Mouse (Mus musculus): Measurements from ENCODE around the gene Mvp. TPM values are rescaled to one million over a fixed set of nuclear protein-coding genes. Genes with fewer than 3 reads are reported as not detected.

Gene Mvp
- polyA plus RNA-seq, 1 experiment from 2014 or later = 4.0 TPM

GRCm38 (mm10) chr7:127007313-127008024 is 7.0 kb downstream of the Mvp start:
- H3K9me3 ChIP-seq (replicated peaks) = no peaks in the 10 kb centered on the region
- no peak overlapping the region for H3K27ac ChIP-seq
- no peak for DNase-seq (ENCODE audit: low spot score)
- WGBS = 85% methylated on average over 6 of the region's 6 CpGs
- H3K4me1 ChIP-seq = no peaks in the 10 kb centered on the region; the same call in 1 of the 2 replicates
- peaks cover 14% of the 10 kb centered on the region for H3K36me3 ChIP-seq
- H3K4me3 ChIP-seq = no peak overlapping the region
- no peaks in the 10 kb centered on the region for H3K27me3 ChIP-seq (ENCODE audit: low read depth, poor library complexity, severe bottlenecking)

DNA sequence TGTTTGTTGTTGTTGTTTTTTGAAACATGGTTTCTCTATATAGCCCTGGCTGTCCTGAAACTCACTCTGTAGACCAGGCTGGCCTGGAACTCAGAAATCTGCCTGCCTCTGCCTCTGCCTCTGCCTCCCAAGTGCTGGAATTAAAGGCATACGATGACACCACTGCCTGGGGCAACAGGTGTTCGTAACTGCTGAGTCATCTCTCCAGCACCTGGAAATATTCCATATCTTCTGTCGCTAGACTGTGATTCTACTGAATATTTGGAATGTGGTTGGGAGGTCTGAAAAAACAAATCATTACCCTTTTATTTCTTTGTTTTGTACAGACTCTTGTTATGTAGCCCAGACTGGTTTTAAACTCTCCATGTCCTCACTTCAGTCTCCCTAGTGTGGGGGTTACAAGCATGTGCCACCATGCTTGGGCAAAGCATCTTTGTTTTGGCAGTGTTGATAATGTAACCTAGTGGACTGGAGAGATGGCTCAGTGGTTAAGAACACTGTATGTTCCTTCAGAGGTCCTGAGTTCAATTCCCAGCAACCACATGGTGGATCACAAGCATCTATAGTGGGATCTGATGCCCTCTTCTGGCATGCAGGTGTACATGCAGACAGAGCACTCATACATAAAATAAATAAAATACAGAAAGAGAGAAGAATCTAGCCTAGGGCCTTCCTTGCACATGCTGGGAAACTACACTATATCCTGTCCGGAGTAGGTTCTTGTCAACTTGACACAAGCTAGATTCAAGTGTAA is 10.1 kb downstream of the Mvp start:
- H3K27me3 ChIP-seq (ENCODE audit: low read depth, poor library complexity, severe bottlenecking) = no peaks in the 10 kb centered on the region
- WGBS = 91% methylated on average over 4 of the region's 4 CpGs
- H3K27ac ChIP-seq = no peak overlapping the region
- no peaks in the 10 kb centered on the region for H3K9me3 ChIP-seq (replicated peaks)
- no peaks in the 10 kb centered on the region for H3K36me3 ChIP-seq
- no peak for DNase-seq (ENCODE audit: low spot score)
- no peaks in the 10 kb centered on the region; the same call in 1 of the 2 replicates for H3K4me1 ChIP-seq
- no peak overlapping the region for H3K4me3 ChIP-seq

DNA sequence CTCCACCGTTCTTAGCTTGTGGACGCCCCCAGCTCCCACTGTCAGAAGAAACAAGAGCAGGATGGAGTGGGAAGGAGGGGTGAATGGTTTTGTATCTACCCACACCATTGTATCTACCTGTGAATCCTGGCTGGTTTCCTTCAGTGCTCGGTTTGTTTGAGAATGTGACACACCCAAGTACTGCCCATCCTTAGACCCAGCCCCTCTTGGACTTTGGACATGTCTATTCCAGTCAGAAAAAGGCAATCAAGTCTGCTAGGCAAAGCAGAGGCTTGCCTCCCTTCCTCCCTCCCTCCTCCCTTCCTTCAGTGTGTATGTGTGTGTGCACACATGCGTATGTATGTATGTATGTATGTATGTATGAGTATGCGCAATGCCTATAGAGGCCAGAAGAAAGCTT is 10.8 kb downstream of the Mvp start:
- Histone ChIP-seq H3K9me3 (replicated peaks) (no peaks in the 10 kb centered on the region), H3K36me3 (no peaks in the 10 kb centered on the region), H3K27me3 (ENCODE audit: low read depth, poor library complexity, severe bottlenecking) (no peaks in the 10 kb centered on the region), H3K27ac (no peak overlapping the region), H3K4me1 (no peaks in the 10 kb centered on the region; the same call in 1 of the 2 replicates), H3K4me3 (no peak overlapping the region)
- 88% methylated on average over 5 of the region's 5 CpGs for WGBS
- no peak for DNase-seq (ENCODE audit: low spot score)

- Histone ChIP-seq H3K9me3 (replicated peaks) (no peaks in the 10 kb centered on the region), H3K27ac (no peak overlapping the region), H3K36me3 (no peaks in the 10 kb centered on the region), H3K4me1 (no peaks in the 10 kb centered on the region), H3K27me3 (ENCODE audit: low read depth, poor library complexity, severe bottlenecking) (no peaks in the 10 kb centered on the region), H3K4me3 (no peak overlapping the region)
- DNase-seq (ENCODE audit: low spot score) = no peak
- WGBS = 77% methylated on average over 10 of the region's 10 CpGs
Observed at GRCm38 (mm10) chr7:126999568-126999967, 14.9 kb downstream of the Mvp start.

DNA sequence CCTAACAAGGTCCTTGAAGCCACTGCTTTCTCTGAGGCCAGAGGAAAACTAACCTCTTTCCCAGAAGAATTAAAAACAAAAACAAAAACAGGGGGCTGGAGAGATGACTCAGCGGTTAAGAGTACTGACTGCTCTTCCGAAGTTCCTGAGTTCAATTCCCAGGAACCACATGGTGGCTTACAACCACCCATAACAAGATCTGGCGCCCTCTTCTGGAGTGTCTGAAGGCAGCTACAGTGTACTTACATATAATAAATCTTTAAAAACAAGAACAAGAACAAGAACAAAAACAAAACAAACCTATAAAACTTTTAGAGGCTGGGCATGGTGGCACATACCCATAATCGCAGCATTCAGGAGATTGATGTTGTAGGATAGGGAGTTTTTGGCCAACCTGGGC is 18.0 kb downstream of the Mvp start:
- Histone ChIP-seq H3K4me1 (peaks cover 7% of the 10 kb centered on the region; the same call in 1 of the 2 replicates), H3K36me3 (no peaks in the 10 kb centered on the region), H3K4me3 (no peak overlapping the region), H3K27ac (no peak overlapping the region), H3K27me3 (ENCODE audit: low read depth, poor library complexity, severe bottlenecking) (no peaks in the 10 kb centered on the region), H3K9me3 (replicated peaks) (no peaks in the 10 kb centered on the region)
- 88% methylated on average over 4 of the region's 4 CpGs for WGBS
- DNase-seq (ENCODE audit: low spot score) = no peak

GRCm38 (mm10) chr7:126988816-126989215 is 25.6 kb downstream of the Mvp start:
- H3K4me3 ChIP-seq = no peak overlapping the region
- WGBS = 79% methylated on average over 8 of the region's 8 CpGs
- no peaks in the 10 kb centered on the region for H3K27me3 ChIP-seq (ENCODE audit: low read depth, poor library complexity, severe bottlenecking)
- no peak for DNase-seq (ENCODE audit: low spot score)
- H3K9me3 ChIP-seq (replicated peaks) = no peaks in the 10 kb centered on the region
- H3K36me3 ChIP-seq = no peaks in the 10 kb centered on the region
- no peak overlapping the region for H3K27ac ChIP-seq
- peaks cover 7% of the 10 kb centered on the region; the same call in 1 of the 2 replicates for H3K4me1 ChIP-seq

DNA sequence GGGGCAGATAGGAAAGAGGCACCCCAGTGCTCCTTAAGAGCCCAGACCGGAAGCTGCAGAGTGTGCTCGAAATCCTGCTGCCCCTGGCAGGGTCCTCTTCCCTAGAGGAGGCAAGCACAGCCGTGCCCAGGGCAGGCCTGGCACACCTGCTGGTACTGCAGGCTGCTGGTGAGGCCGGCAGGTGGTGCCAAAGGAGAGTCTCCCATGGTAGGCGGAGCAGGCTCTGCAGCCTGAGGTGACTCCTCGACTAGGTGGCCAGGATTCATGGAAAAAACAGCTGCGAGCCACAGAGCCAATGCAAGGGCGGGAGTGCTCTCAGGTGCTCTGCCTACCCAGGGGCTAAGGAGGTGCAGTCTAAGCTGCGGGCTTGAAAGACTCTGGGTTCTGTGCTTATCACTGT is 28.1 kb downstream of the Mvp start:
- Histone ChIP-seq H3K27ac (no peak overlapping the region), H3K4me3 (no peak overlapping the region), H3K4me1 (no peaks in the 10 kb centered on the region), H3K36me3 (peaks cover 6% of the 10 kb centered on the region), H3K9me3 (replicated peaks) (no peaks in the 10 kb centered on the region), H3K27me3 (ENCODE audit: low read depth, poor library complexity, severe bottlenecking) (no peaks in the 10 kb centered on the region)
- 52% methylated on average over 9 of the region's 9 CpGs for WGBS
- peak; percentile 38 for DNase-seq (ENCODE audit: low spot score)

GRCm38 (mm10) chr7:126984667-126985444 is 29.6 kb downstream of the Mvp start:
- 37% methylated on average over 10 of the region's 10 CpGs for WGBS
- Histone ChIP-seq H3K4me1 (no peaks in the 10 kb centered on the region), H3K36me3 (peaks cover 21% of the 10 kb centered on the region), H3K27me3 (ENCODE audit: low read depth, poor library complexity, severe bottlenecking) (no peaks in the 10 kb centered on the region), H3K27ac (no peak overlapping the region), H3K9me3 (replicated peaks) (no peaks in the 10 kb centered on the region), H3K4me3 (no peak overlapping the region)
- no peak for DNase-seq (ENCODE audit: low spot score)

- DNase-seq (ENCODE audit: low spot score) = no peak
- Histone ChIP-seq H3K4me1 (no peaks in the 10 kb centered on the region; the same call in 1 of the 2 replicates), H3K4me3 (no peak overlapping the region), H3K27me3 (ENCODE audit: low read depth, poor library complexity, severe bottlenecking) (no peaks in the 10 kb centered on the region), H3K9me3 (replicated peaks) (no peaks in the 10 kb centered on the region), H3K27ac (no peak overlapping the region), H3K36me3 (peaks cover 38% of the 10 kb centered on the region)
- 87% methylated on average over 7 of the region's 7 CpGs for WGBS
Observed at GRCm38 (mm10) chr7:126983113-126983512, 31.3 kb downstream of the Mvp start.

GRCm38 (mm10) chr7:126982054-126982453 is 32.4 kb downstream of the Mvp start:
- 92% methylated on average over 4 of the region's 4 CpGs for WGBS
- Histone ChIP-seq H3K27ac (no peak overlapping the region), H3K4me1 (peaks cover 4% of the 10 kb centered on the region), H3K27me3 (ENCODE audit: low read depth, poor library complexity, severe bottlenecking) (no peaks in the 10 kb centered on the region), H3K9me3 (replicated peaks) (no peaks in the 10 kb centered on the region), H3K36me3 (peaks cover 43% of the 10 kb centered on the region), H3K4me3 (no peak overlapping the region)
- no peak for DNase-seq (ENCODE audit: low spot score)

DNA sequence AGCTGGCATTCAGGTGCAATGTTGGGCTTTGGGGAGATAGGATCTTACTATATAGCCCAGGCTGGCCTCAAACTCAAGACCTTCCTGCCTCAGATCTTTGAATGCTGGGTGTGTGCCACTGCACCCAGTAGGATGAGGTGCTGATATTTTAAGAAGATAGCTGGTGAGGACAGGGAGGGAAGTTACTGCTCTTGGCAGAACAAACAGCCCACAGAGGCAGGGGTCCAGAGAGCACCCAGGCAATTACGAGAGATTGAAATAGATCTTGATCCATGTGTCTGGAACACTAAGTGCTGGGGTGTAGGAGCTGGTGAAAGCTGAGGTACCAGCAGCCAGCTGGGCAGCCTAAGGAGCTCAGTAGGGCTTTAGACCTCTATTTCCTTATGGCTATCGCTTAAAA is 32.8 kb downstream of the Mvp start:
- WGBS = 97% methylated on average over 2 of the region's 2 CpGs
- Histone ChIP-seq H3K36me3 (peaks cover 43% of the 10 kb centered on the region), H3K27me3 (ENCODE audit: low read depth, poor library complexity, severe bottlenecking) (no peaks in the 10 kb centered on the region), H3K9me3 (replicated peaks) (no peaks in the 10 kb centered on the region), H3K4me1 (peaks cover 8% of the 10 kb centered on the region), H3K4me3 (no peak overlapping the region), H3K27ac (no peak overlapping the region)
- no peak for DNase-seq (ENCODE audit: low spot score)

DNA sequence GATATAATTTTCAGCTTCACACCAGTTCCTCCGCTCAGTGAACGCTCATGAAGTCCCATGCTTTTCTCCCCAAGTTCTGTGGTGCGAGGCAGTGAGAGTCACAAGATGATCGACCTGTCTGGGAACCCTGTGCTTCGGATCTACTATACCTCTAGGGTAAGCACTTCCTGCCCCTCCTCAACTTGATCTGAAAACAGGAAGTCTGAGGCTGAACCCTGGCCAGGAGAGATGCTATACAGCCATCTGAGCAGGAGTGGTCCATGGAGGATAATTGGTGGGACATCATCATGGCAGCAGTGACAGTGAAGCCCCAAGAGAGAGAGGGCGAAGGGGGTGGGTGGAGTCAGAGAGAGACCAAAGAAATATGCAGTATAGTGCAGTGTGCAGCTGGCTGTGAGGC is 35.6 kb downstream of the Mvp start:
- 95% methylated on average over 6 of the region's 6 CpGs for WGBS
- peaks cover 12% of the 10 kb centered on the region for H3K4me1 ChIP-seq
- no peak overlapping the region for H3K4me3 ChIP-seq

More for the DNA sequence above, 35.6 kb downstream of the Mvp start:
- H3K27me3 ChIP-seq (ENCODE audit: low read depth, poor library complexity, severe bottlenecking) = no peaks in the 10 kb centered on the region
- peaks cover 43% of the 10 kb centered on the region for H3K36me3 ChIP-seq
- H3K9me3 ChIP-seq (replicated peaks) = no peaks in the 10 kb centered on the region
- H3K27ac ChIP-seq = no peak overlapping the region
- no peak for DNase-seq (ENCODE audit: low spot score)

Data from limb, embryonic 10.5 days (tissue).